Mouse (Mus musculus) midbrain, postnatal 0 days (tissue): Measurements from ENCODE around the gene Gas2. TPM values are rescaled to one million over a fixed set of nuclear protein-coding genes. Genes with fewer than 3 reads are reported as not detected.

Experiments used
- ATAC-seq: fragments of 200-750 bp; cut with Nextera tagmentation; 2 replicates; pipeline ENCODE4 v1.8.0; 2017; ENCODE audit warnings: moderate number of reproducible peaks, mild to moderate bottlenecking, moderate TSS enrichment, moderate library complexity; ENCODE audit not compliant: low FRiP score
- DNase-seq: peaks from one replicate; pipeline ENCODE4 v3.0.0-alpha.2; 2015; ENCODE audit warnings: low spot score
- H3K27ac ChIP-seq: fragments of 300-500 bp; sonication (generic); 2 replicates; pipeline ENCODE4 v1.5.1; 2014; ENCODE audit warnings: low read depth, mild to moderate bottlenecking, low read length, mixed read lengths
- H3K27me3 ChIP-seq: fragments of 300-500 bp; sonication (generic); 2 replicates; pipeline ENCODE4 v1.6.1; 2014; ENCODE audit warnings: low read length, control low read depth, mixed read lengths; ENCODE audit not compliant: insufficient read depth
- H3K36me3 ChIP-seq: fragments of 300-500 bp; sonication (generic); 2 replicates; pipeline ENCODE4 v1.6.1; 2014; ENCODE audit warnings: low read length, control low read depth, mixed read lengths; ENCODE audit not compliant: insufficient read depth
- H3K4me1 ChIP-seq: fragments of 300-500 bp; sonication (generic); 2 replicates; pipeline ENCODE4 v1.6.1; 2014; ENCODE audit warnings: mild to moderate bottlenecking, control low read depth, antibody characterized with exemption, low read length, mixed read lengths; ENCODE audit not compliant: insufficient read depth
- H3K4me2 ChIP-seq: fragments of 300-500 bp; sonication (generic); 2 replicates; pipeline ENCODE4 v1.6.1; 2014; ENCODE audit warnings: low read depth, mild to moderate bottlenecking, low read length, mixed read lengths; ENCODE audit not compliant: poor library complexity, severe bottlenecking
- H3K4me3 ChIP-seq: fragments of 300-500 bp; sonication (generic); 2 replicates; pipeline ENCODE4 v1.5.1; 2014; ENCODE audit warnings: low read depth, mild to moderate bottlenecking, low read length, moderate library complexity
- H3K9ac ChIP-seq: fragments of 300-500 bp; sonication (generic); replicated peaks from 2 replicates; pipeline ENCODE4 v1.6.1; 2014; ENCODE audit warnings: mild to moderate bottlenecking, low read length, moderate library complexity, mixed read lengths; ENCODE audit not compliant: poor library complexity, severe bottlenecking
- H3K9me3 ChIP-seq: fragments of 300-500 bp; sonication (generic); 2 replicates; pipeline ENCODE4 v1.6.1; 2016; ENCODE audit warnings: low read length, control low read depth
- CTCF ChIP-seq: IDR thresholded peaks from 2 replicates; pipeline ENCODE4 v1.5.1; 2016; ENCODE audit warnings: antibody characterized with exemption, mild to moderate bottlenecking
- WGBS: fragments of 180-500 bp; shearing (Covaris S2); extraction: QIAGEN DNeasy Blood & Tissue Kit; methylation state at CpG from one replicate; pipeline ENCODE4 v1.1.7; 2014; 5-methylcytosine and 5-hydroxymethylcytosine counted together
- polyA plus RNA-seq: library from polyadenylated mRNA; unstranded; fragments of >200 nt; fragmentation: Nextera tagmentation; extraction: Ambion mirVana; gene quantifications from 2 replicates; pipeline ENCODE4 v1.2.1, GENCODE M21; 2015
- total RNA-seq: library from RNA; depleted of rRNA; stranded (reverse); fragments of >200 nt; gene quantifications from 2 replicates; pipeline ENCODE4 v1.2.3, GENCODE M21; 2014

The Gas2 gene
- total and polyA plus RNA-seq, 2 experiments from 2014 or later = 15.0 to 17.5 TPM

- TF ChIP-seq CTCF = no peak
- H3K4me2 ChIP-seq = no peak overlapping the region
- DNase-seq (no peak), ATAC-seq (no peak)
- H3K4me1 ChIP-seq = peaks cover 5% of the 10 kb centered on the region; the same call in 1 of the 2 replicates
- H3K27me3 ChIP-seq = no peaks in the 10 kb centered on the region
- no peak overlapping the region for H3K9ac ChIP-seq
- no peak overlapping the region for H3K27ac ChIP-seq
- no peaks in the 10 kb centered on the region for H3K36me3 ChIP-seq
- H3K9me3 ChIP-seq = no peaks in the 10 kb centered on the region
- no peak overlapping the region for H3K4me3 ChIP-seq
These were observed 14.5 kb downstream of the Gas2 start for GRCm38 (mm10) chr7:51876316-51876715.

GRCm38 (mm10) chr7:51878730-51879129 is 16.9 kb downstream of the Gas2 start:
- WGBS = under 1% methylated on average over 8 of the region's 8 CpGs

DNA sequence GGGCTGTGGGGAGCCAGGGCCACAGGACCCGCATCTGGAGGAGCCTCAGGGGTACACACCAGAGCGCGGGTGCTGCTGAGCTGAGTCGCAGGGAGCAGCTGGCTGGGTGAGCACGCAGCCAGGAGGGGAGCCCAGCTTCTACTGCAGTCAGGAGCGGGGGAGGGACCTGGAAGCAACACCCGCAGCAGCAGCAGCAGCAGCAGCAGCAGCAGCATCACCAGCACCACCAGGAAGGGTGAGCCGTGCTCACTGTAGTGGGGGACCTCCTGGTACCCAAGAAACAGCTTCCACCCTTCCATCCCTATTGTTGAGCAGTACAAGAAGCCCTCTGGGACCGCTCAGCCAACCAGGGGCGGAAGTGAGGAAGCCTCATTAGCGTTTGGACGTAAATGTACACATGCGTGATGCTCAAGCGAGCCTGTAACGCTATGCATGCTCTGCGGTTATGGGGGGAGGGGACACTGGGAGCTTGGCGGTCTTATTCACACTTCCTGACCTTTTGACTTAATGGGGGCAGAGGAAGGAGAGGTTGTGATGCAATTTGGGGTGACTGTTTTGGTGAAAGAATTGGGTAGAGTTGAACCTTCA is 17.4 kb downstream of the Gas2 start:
- no peaks in the 10 kb centered on the region for H3K27me3 ChIP-seq
- H3K9ac ChIP-seq = peak overlapping the region; percentile 76
- peaks cover 5% of the 10 kb centered on the region; the same call in 1 of the 2 replicates for H3K4me1 ChIP-seq
- peak; percentile 93 for ATAC-seq
- peak; percentile 1; the same call in 1 of the 2 replicates for TF ChIP-seq CTCF
- DNase-seq = peak; percentile 80
- H3K4me3 ChIP-seq = peak overlapping the region; percentile 48
- under 1% methylated on average over 17 of the region's 17 CpGs for WGBS
- peak overlapping the region; percentile 74 for H3K27ac ChIP-seq
- H3K36me3 ChIP-seq = no peaks in the 10 kb centered on the region
- H3K4me2 ChIP-seq = peak overlapping the region; percentile 77
- no peaks in the 10 kb centered on the region for H3K9me3 ChIP-seq

More at GRCm38 (mm10) chr7:51878730-51879129, 16.9 kb downstream of the Gas2 start:
- DNase-seq (no peak), ATAC-seq (0 out of 2 replicates have a peak, but pooled peaks have one; percentile 9)
- Histone ChIP-seq H3K4me3 (peak overlapping the region; percentile 48), H3K27ac (peak overlapping the region; percentile 74), H3K27me3 (no peaks in the 10 kb centered on the region), H3K36me3 (no peaks in the 10 kb centered on the region), H3K4me1 (peaks cover 5% of the 10 kb centered on the region; the same call in 1 of the 2 replicates), H3K4me2 (peak overlapping the region; percentile 77), H3K9me3 (no peaks in the 10 kb centered on the region), H3K9ac (peak overlapping the region; percentile 76)
- TF ChIP-seq CTCF = no peak

- WGBS = 86% methylated on average over 4 of the region's 4 CpGs
- TF ChIP-seq CTCF = no peak
- no peak for ATAC-seq
- no peak overlapping the region for H3K9ac ChIP-seq
- no peak overlapping the region for H3K27ac ChIP-seq
- DNase-seq = no peak
- no peaks in the 10 kb centered on the region for H3K36me3 ChIP-seq
- no peak overlapping the region for H3K4me3 ChIP-seq
- H3K27me3 ChIP-seq = no peaks in the 10 kb centered on the region
- H3K4me2 ChIP-seq = peak overlapping the region; percentile 77; the same call in 1 of the 2 replicates
- H3K4me1 ChIP-seq = peaks cover 5% of the 10 kb centered on the region; the same call in 1 of the 2 replicates
- no peaks in the 10 kb centered on the region for H3K9me3 ChIP-seq
These were observed 18.3 kb downstream of the Gas2 start for GRCm38 (mm10) chr7:51880121-51880520.

GRCm38 (mm10) chr7:51885345-51885744 is 23.5 kb downstream of the Gas2 start:
- H3K4me3 ChIP-seq = no peak overlapping the region
- H3K4me1 ChIP-seq = 0 out of 2 replicates have a peak, but pooled peaks cover under 1% of the 10 kb centered on the region
- WGBS = 56% methylated on average over 3 of the region's 3 CpGs
- no peaks in the 10 kb centered on the region for H3K9me3 ChIP-seq
- H3K9ac ChIP-seq = no peak overlapping the region
- no peak overlapping the region for H3K4me2 ChIP-seq
- no peaks in the 10 kb centered on the region for H3K27me3 ChIP-seq
- DNase-seq (no peak), ATAC-seq (no peak)
- no peak overlapping the region for H3K27ac ChIP-seq
- no peak for TF ChIP-seq CTCF
- H3K36me3 ChIP-seq = no peaks in the 10 kb centered on the region

GRCm38 (mm10) chr7:51887678-51888567 is 26.1 kb downstream of the Gas2 start:
- no peak for TF ChIP-seq CTCF
- WGBS = 90% methylated on average over 11 of the region's 11 CpGs
- Histone ChIP-seq H3K27me3 (no peaks in the 10 kb centered on the region), H3K9ac (no peak overlapping the region), H3K27ac (no peak overlapping the region), H3K36me3 (no peaks in the 10 kb centered on the region), H3K4me2 (no peak overlapping the region), H3K4me1 (no peaks in the 10 kb centered on the region), H3K4me3 (no peak overlapping the region), H3K9me3 (no peaks in the 10 kb centered on the region)
- no peak for DNase-seq
- ATAC-seq = no peak
